Mouse (Mus musculus) heart, adult 2 months (tissue): ENCODE data around the gene Adgrl4. TPM values are rescaled to one million over a fixed set of nuclear protein-coding genes. Genes with fewer than 3 reads are reported as not detected.

Experiments
- DNase-seq, 2 experiments: peaks; one replicate each; pipeline ENCODE4 v3.0.0; 2021
- H3K27ac ChIP-seq: fragments of 200-600 bp; 2 replicates; pipeline ENCODE4 v1.8.1; 2022
- H3K27me3 ChIP-seq: fragments of 200-500 bp; 2 replicates; pipeline ENCODE4 v1.6.1; 2012; ENCODE audit warnings: mild to moderate bottlenecking, low read length, inconsistent platforms, mixed read lengths; ENCODE audit not compliant: control insufficient read depth, insufficient read depth
- H3K36me3 ChIP-seq: fragments of 200-500 bp; 2 replicates; pipeline ENCODE4 v1.6.1; 2012; ENCODE audit warnings: low read length, inconsistent platforms; ENCODE audit not compliant: control insufficient read depth, insufficient read depth
- H3K4me1 ChIP-seq: fragments of 200-500 bp; 2 replicates; pipeline ENCODE4 v1.6.1; 2011; ENCODE audit warnings: low read length; ENCODE audit not compliant: control insufficient read depth, insufficient read depth
- H3K4me3 ChIP-seq: fragments of 200-600 bp; 2 replicates; pipeline ENCODE4 v1.8.1; 2022
- H3K79me2 ChIP-seq: fragments of 200-500 bp; replicated peaks from 2 replicates; pipeline ENCODE4 v1.6.1; 2012; ENCODE audit warnings: mild to moderate bottlenecking, inconsistent platforms, low read length, moderate library complexity, mixed read lengths; ENCODE audit not compliant: control insufficient read depth, insufficient read depth
- H3K9ac ChIP-seq: fragments of 200-500 bp; 2 replicates; pipeline ENCODE4 v1.6.1; 2012; ENCODE audit warnings: low read depth, mild to moderate bottlenecking, control low read depth, inconsistent platforms, low read length, mixed read lengths
- CTCF ChIP-seq: fragments of 200-600 bp; IDR thresholded peaks from 2 replicates; pipeline ENCODE4 v1.8.1; 2022; ENCODE audit warnings: antibody characterized with exemption, mild to moderate bottlenecking, moderate library complexity
- EP300 ChIP-seq: fragments of 200-500 bp; IDR thresholded peaks from 2 replicates; pipeline ENCODE4 v1.6.1; 2011; ENCODE audit warnings: low read depth, low read length, control low read depth; ENCODE audit not compliant: insufficient read depth
- POLR2A ChIP-seq: fragments of 200-500 bp; IDR thresholded peaks from 2 replicates; pipeline ENCODE4 v1.6.1; 2011; ENCODE audit warnings: mild to moderate bottlenecking, low read depth, low read length, control low read depth; ENCODE audit not compliant: insufficient read depth
- WGBS: fragments of 180-500 bp; shearing (Covaris S2); methylation state at CpG from one replicate; pipeline ENCODE4 v1.1.7; 2018; 5-methylcytosine and 5-hydroxymethylcytosine counted together
- intact Hi-C: fragments of 180-260 bp; cut with DNase I; formaldehyde crosslinking; loops from one replicate; pipeline ENCODE4 v1.15.1; 2025
- polyA plus RNA-seq: library from polyadenylated mRNA; depleted of rRNA; stranded (reverse); fragments of >200 nt; gene quantifications from 2 replicates; pipeline ENCODE4 v1.2.3, GENCODE M21; 2012
- total RNA-seq, 2 experiments: library from RNA; stranded (reverse); gene quantifications; 2 replicates each; pipeline ENCODE4 v1.2.3; 2021

The Adgrl4 gene
- total and polyA plus RNA-seq, 3 experiments, result 23.9 to 77.3 (median 69.0) TPM

GRCm38 (mm10) chr3:151511184-151511583 is 73.5 kb downstream of the Adgrl4 start:
- intact Hi-C loops, result no loop called here
- no peak overlapping the region for H3K27ac ChIP-seq
- H3K79me2 ChIP-seq, result no peaks in the 10 kb centered on the region
- H3K4me3 ChIP-seq, result no peak overlapping the region
- 76% methylated on average over 5 of the region's 5 CpGs for WGBS
- H3K36me3 ChIP-seq, result peaks cover 4% of the 10 kb centered on the region; the same call in 1 of the 2 replicates
- TF ChIP-seq CTCF (no peak), POLR2A (no peak), EP300 (no peak)
- no peak for DNase-seq
- H3K9ac ChIP-seq, result no peak overlapping the region
- no peaks in the 10 kb centered on the region for H3K4me1 ChIP-seq
- no peaks in the 10 kb centered on the region for H3K27me3 ChIP-seq

- no peak overlapping the region for H3K9ac ChIP-seq
- no peak for TF ChIP-seq POLR2A
- TF ChIP-seq EP300, result no peak
- no peak for TF ChIP-seq CTCF
- WGBS, result 82% methylated on average over 3 of the region's 3 CpGs
- no peaks in the 10 kb centered on the region for H3K27me3 ChIP-seq
- no peak for DNase-seq
- intact Hi-C loops, result no loop called here
- no peaks in the 10 kb centered on the region for H3K36me3 ChIP-seq
- no peaks in the 10 kb centered on the region for H3K4me1 ChIP-seq
- H3K79me2 ChIP-seq, result no peaks in the 10 kb centered on the region
- H3K4me3 ChIP-seq, result no peak overlapping the region
- no peak overlapping the region for H3K27ac ChIP-seq
These were observed 109.5 kb downstream of the Adgrl4 start for GRCm38 (mm10) chr3:151547182-151547581.

GRCm38 (mm10) chr3:151551002-151551401 is 113.3 kb downstream of the Adgrl4 start:
- TF ChIP-seq CTCF (no peak), EP300 (no peak), POLR2A (no peak)
- Histone ChIP-seq H3K36me3 (no peaks in the 10 kb centered on the region), H3K4me1 (no peaks in the 10 kb centered on the region), H3K79me2 (no peaks in the 10 kb centered on the region), H3K27ac (no peak overlapping the region), H3K27me3 (no peaks in the 10 kb centered on the region), H3K9ac (no peak overlapping the region), H3K4me3 (no peak overlapping the region)
- 52% methylated on average over 5 of the region's 5 CpGs for WGBS
- intact Hi-C loops, result no loop called here
- DNase-seq, result no peak

- H3K36me3 ChIP-seq, result no peaks in the 10 kb centered on the region
- DNase-seq, result no peak
- WGBS, result 81% methylated on average over 2 of the region's 2 CpGs
- H3K27me3 ChIP-seq, result no peaks in the 10 kb centered on the region
- TF ChIP-seq EP300, result no peak
- no peak for TF ChIP-seq POLR2A
- TF ChIP-seq CTCF, result no peak
- H3K4me3 ChIP-seq, result no peak overlapping the region
- H3K27ac ChIP-seq, result no peak overlapping the region
- H3K9ac ChIP-seq, result no peak overlapping the region
- intact Hi-C loops, result no loop called here
- H3K4me1 ChIP-seq, result no peaks in the 10 kb centered on the region
- no peaks in the 10 kb centered on the region for H3K79me2 ChIP-seq
These were observed 118.9 kb downstream of the Adgrl4 start for GRCm38 (mm10) chr3:151556635-151557034.

- Histone ChIP-seq H3K4me1 (no peaks in the 10 kb centered on the region), H3K9ac (no peak overlapping the region), H3K36me3 (no peaks in the 10 kb centered on the region), H3K4me3 (no peak overlapping the region), H3K27me3 (no peaks in the 10 kb centered on the region), H3K27ac (no peak overlapping the region), H3K79me2 (no peaks in the 10 kb centered on the region)
- intact Hi-C loops, result no loop called here
- no peak for DNase-seq
- no peak for TF ChIP-seq POLR2A
- TF ChIP-seq CTCF, result no peak
- TF ChIP-seq EP300, result no peak
- WGBS, result 25% methylated on average over 2 of the region's 2 CpGs
These were observed 119.4 kb downstream of the Adgrl4 start for GRCm38 (mm10) chr3:151557125-151557524.

- intact Hi-C loops, result no loop called here
- Histone ChIP-seq H3K4me1 (no peaks in the 10 kb centered on the region), H3K36me3 (no peaks in the 10 kb centered on the region), H3K27me3 (no peaks in the 10 kb centered on the region), H3K79me2 (no peaks in the 10 kb centered on the region), H3K9ac (no peak overlapping the region), H3K27ac (no peak overlapping the region), H3K4me3 (no peak overlapping the region)
- 68% methylated on average over 5 of the region's 5 CpGs for WGBS
- no peak for TF ChIP-seq CTCF
- no peak for DNase-seq
These were observed 119.9 kb downstream of the Adgrl4 start for GRCm38 (mm10) chr3:151557607-151558006.
